Mouse (Mus musculus): ENCODE measurements around the gene Wdr38. TPM values are rescaled to one million over a fixed set of nuclear protein-coding genes. Genes with fewer than 3 reads are reported as not detected.
A peak's percentile ranks its signal among the peaks of the same experiment; 100 is the strongest.

Gene Wdr38
- polyA plus RNA-seq (2014; fragmentation: Nextera tagmentation; extraction: Ambion mirVana), result 0.75 and 0.96 TPM in 2 replicates

DNA sequence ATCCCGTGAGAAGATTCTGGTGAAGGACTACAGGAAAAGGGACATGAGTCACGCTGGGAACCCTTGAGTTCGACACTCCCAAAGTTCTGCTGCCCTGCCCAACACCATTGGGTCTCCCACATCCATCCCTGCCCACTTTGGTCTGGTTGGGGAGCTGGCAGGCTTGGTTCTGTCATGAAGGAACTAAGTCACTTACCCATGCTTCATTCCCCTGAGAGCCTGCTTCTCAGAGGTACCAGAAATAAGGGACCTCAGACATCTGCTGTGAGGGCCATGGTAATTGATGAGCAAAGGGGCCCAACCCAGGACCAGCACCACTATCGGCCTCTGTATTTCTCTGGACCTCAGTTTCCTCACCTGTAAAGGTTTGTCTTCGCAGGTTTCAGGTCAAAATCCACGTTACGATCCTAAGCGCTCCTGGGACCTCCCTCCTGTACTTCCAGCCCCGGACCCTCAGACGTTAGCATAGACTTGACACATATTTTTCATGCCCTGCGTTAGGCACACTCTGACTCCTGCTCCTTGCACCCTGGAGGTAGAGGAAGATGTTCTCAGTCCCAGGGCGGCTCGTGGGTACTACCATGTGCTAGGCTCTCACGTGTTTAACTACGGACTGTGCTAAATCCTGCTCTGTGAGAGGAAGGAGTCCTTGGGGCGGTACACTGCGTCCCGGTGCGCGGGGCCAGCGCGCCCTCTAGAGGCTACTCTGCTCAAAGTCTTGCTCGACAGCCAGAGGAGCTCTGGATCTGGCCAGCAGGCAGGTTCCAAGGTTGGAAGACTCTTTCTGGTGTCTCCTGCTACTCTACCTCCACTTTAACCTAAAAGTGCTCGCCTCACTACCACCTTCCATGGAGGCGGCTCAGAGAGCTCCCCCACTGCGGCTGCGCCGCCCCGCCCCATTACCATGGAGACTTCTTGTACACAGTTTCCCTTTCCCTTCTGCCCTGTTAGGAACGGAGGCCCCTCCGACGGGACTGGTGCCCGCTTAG lies at the start of gene Wdr38:
Wdr38 (plus strand) TSS at position 91 of the 989 bp plus-strand sequence.
- Histone ChIP-seq H3K27ac (replicated peaks in 1 of 2; ENCODE audit: control insufficient read depth in 1 of 2, insufficient read depth in 1 of 2, low read depth in 2 of 2, low read length in 2 of 2) (no peak within 1 kb of the TSS; a peak in 1 of 4 replicates), H3K4me2 (ENCODE audit: low read length) (peak within 1 kb of the TSS; percentile 72), H3K36me3 (ENCODE audit: control insufficient read depth, insufficient read depth, low read length) (peaks cover 33% of the 10 kb centered on the region), H3K27me3 (ENCODE audit: control insufficient read depth, insufficient read depth, low read length) (no peaks in the 10 kb centered on the region), H3K9me3 (ENCODE audit: control insufficient read depth, low read length) (no peaks in the 10 kb centered on the region), H3K9ac (ENCODE audit: low read length) (peak within 1 kb of the TSS; percentile 71), H3K4me3 (ENCODE audit: control insufficient read depth in 1 of 2, insufficient read depth in 1 of 2, low read depth in 1 of 2, low read length in 2 of 2) (peak within 1 kb of the TSS; percentile 34 to 44), H3K4me1 (ENCODE audit: control insufficient read depth in 2 of 2, insufficient read depth in 2 of 2, low read length in 2 of 2) (peaks cover 5 to 6% of the 10 kb centered on the region in 2 experiments)
- peak; percentile 87 for ATAC-seq (ENCODE audit: insufficient number of reproducible peaks, insufficient read depth, low FRiP score, low read depth)
- WGBS, result 10% methylated on average over 33 of the region's 33 CpGs

DNA sequence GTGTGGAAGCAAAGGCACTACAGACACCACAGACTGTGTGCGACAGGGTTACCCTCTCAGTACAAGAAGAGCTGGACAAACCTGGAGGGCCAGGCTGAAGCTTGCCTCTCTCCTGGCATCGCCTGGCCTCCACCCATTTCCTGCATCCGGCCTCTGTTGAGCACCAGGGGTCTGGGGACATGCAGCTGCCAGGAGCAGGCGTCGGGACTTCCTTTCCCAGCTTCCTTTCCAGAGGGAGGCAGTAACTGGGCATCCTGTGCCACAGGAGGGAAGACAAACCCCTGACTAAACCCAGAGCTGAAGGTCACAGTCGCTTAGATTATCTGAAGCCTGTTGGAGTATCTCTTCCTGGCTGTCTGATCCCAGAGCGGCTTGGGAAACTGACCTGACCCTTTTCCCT lies 49.7 kb upstream of the Wdr38 start:
- Histone ChIP-seq H3K27ac (replicated peaks in 1 of 2; ENCODE audit: control insufficient read depth in 1 of 2, insufficient read depth in 1 of 2, low read depth in 2 of 2, low read length in 2 of 2) (peak overlapping the region; percentile 31 to 44; a peak in 3 of 4 replicates), H3K9me3 (ENCODE audit: control insufficient read depth, low read length) (no peaks in the 10 kb centered on the region), H3K4me2 (ENCODE audit: low read length) (no peak overlapping the region), H3K4me3 (ENCODE audit: control insufficient read depth in 1 of 2, insufficient read depth in 1 of 2, low read depth in 1 of 2, low read length in 2 of 2) (no peak overlapping the region), H3K9ac (ENCODE audit: low read length) (no peak overlapping the region), H3K4me1 (ENCODE audit: control insufficient read depth in 2 of 2, insufficient read depth in 2 of 2, low read length in 2 of 2) (peaks cover 16 to 18% of the 10 kb centered on the region in 2 experiments), H3K27me3 (ENCODE audit: control insufficient read depth, insufficient read depth, low read length) (no peaks in the 10 kb centered on the region), H3K36me3 (ENCODE audit: control insufficient read depth, insufficient read depth, low read length) (no peaks in the 10 kb centered on the region)
- no peak for ATAC-seq (ENCODE audit: insufficient number of reproducible peaks, insufficient read depth, low FRiP score, low read depth)
- WGBS, result 53% methylated on average over 7 of the region's 7 CpGs

DNA sequence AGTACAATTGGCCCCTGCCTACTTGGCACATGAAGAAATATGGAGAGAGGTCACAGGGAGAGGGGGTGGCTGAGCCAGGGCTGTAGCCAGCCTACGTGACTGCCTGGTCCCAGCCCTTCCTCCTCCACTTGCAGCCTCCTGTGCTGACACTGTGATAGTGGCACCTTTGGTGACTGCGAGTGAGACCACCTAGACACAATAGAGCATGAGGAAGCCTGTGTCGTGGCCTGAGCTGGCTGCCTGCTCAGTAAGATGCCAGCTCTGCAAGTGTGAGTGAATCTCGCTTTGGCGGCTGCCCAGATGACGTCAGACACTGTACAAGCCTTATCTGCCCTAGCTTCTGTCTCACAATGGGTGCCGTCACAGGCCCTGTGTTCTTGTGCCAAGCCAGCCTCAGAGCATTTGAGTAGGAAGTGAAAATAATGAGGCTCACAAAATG lies 47.0 kb upstream of the Wdr38 start:
- Histone ChIP-seq H3K4me2 (ENCODE audit: low read length) (peak overlapping the region; percentile 42), H3K9me3 (ENCODE audit: control insufficient read depth, low read length) (no peaks in the 10 kb centered on the region), H3K27me3 (ENCODE audit: control insufficient read depth, insufficient read depth, low read length) (no peaks in the 10 kb centered on the region), H3K4me3 (ENCODE audit: control insufficient read depth in 1 of 2, insufficient read depth in 1 of 2, low read depth in 1 of 2, low read length in 2 of 2) (0 out of 4 replicates have a peak overlapping the region, but pooled peaks of 1 of the 2 experiments have one; percentile 4), H3K36me3 (ENCODE audit: control insufficient read depth, insufficient read depth, low read length) (no peaks in the 10 kb centered on the region), H3K4me1 (ENCODE audit: control insufficient read depth in 2 of 2, insufficient read depth in 2 of 2, low read length in 2 of 2) (peaks cover 18 to 19% of the 10 kb centered on the region in 2 experiments), H3K27ac (replicated peaks in 1 of 2; ENCODE audit: control insufficient read depth in 1 of 2, insufficient read depth in 1 of 2, low read depth in 2 of 2, low read length in 2 of 2) (peak overlapping the region; percentile 77 to 83), H3K9ac (ENCODE audit: low read length) (peak overlapping the region; percentile 40)
- WGBS, result 10% methylated on average over 7 of the region's 7 CpGs
- peak; percentile 91 for ATAC-seq (ENCODE audit: insufficient number of reproducible peaks, insufficient read depth, low FRiP score, low read depth)

DNA sequence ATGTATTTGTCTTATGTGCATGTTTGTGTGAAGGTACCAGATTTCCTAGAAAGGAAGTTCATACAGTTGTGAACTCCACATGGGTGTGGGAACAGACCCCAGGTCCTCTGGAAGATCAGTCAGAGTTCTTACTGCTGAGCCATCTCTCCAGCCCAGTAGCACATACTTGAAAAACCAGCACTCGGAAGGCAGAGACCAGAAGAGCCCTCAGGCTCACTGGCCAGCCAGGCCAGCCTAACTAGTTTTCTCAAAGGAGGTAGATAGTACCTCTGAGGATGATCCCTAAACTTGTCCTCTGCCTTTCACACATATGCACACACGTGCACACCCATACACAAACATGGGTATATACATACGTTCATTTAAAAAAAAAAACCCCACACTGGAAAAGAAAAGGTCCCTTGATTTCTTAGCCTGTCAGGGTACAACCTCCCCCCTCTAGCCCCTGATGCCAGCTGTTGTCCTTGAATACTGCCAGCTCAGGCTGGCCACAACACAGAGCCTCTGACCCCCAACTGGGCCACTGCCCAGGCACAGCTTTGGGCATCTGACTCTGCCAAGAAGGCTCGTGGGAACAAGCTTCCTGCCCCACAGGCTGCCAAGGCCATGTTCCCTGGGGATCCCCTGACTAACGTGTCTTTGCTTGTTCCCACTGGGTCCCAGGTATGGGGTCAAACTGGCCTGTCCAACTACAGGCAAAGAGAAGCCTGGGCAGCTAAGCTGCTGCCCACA lies 44.0 kb upstream of the Wdr38 start:
- no peak overlapping the region for H3K9ac ChIP-seq (ENCODE audit: low read length)
- WGBS, result 60% methylated on average over 5 of the region's 5 CpGs
- peaks cover 15% of the 10 kb centered on the region in 2 experiments for H3K4me1 ChIP-seq (ENCODE audit: control insufficient read depth in 2 of 2, insufficient read depth in 2 of 2, low read length in 2 of 2)
- no peaks in the 10 kb centered on the region for H3K27me3 ChIP-seq (ENCODE audit: control insufficient read depth, insufficient read depth, low read length)
- H3K9me3 ChIP-seq (ENCODE audit: control insufficient read depth, low read length), result no peaks in the 10 kb centered on the region
- H3K27ac ChIP-seq (replicated peaks in 1 of 2; ENCODE audit: control insufficient read depth in 1 of 2, insufficient read depth in 1 of 2, low read depth in 2 of 2, low read length in 2 of 2), result no peak overlapping the region
- H3K36me3 ChIP-seq (ENCODE audit: control insufficient read depth, insufficient read depth, low read length), result no peaks in the 10 kb centered on the region
- no peak overlapping the region for H3K4me3 ChIP-seq (ENCODE audit: control insufficient read depth in 1 of 2, insufficient read depth in 1 of 2, low read depth in 1 of 2, low read length in 2 of 2)
- H3K4me2 ChIP-seq (ENCODE audit: low read length), result no peak overlapping the region
- ATAC-seq (ENCODE audit: insufficient number of reproducible peaks, insufficient read depth, low FRiP score, low read depth), result no peak

DNA sequence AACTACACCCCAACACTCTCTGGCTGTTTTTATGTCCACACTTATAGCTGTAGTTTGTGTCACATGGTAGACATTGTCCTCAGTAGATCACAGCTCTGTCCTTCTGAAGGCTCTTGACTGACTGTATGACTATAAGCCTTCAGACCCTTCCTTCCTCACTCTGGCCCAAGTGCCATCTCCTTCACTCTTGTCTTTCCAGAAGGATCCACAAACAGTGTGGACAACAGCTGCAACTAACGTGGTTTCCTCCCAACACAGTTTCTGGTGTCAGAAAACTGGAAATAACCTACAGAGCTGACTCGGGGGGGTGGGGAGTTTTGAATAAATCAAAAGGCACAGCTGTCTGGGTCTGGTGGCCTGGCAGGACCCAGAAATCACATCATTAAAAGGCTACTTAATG lies 41.2 kb upstream of the Wdr38 start:
- no peak for ATAC-seq (ENCODE audit: insufficient number of reproducible peaks, insufficient read depth, low FRiP score, low read depth)
- no peak overlapping the region for H3K4me2 ChIP-seq (ENCODE audit: low read length)
- no peak overlapping the region for H3K27ac ChIP-seq (replicated peaks in 1 of 2; ENCODE audit: control insufficient read depth in 1 of 2, insufficient read depth in 1 of 2, low read depth in 2 of 2, low read length in 2 of 2)
- no peaks in the 10 kb centered on the region for H3K36me3 ChIP-seq (ENCODE audit: control insufficient read depth, insufficient read depth, low read length)
- 76% methylated on average over 2 of the region's 2 CpGs for WGBS
- H3K9me3 ChIP-seq (ENCODE audit: control insufficient read depth, low read length), result no peaks in the 10 kb centered on the region
- H3K4me3 ChIP-seq (ENCODE audit: control insufficient read depth in 1 of 2, insufficient read depth in 1 of 2, low read depth in 1 of 2, low read length in 2 of 2), result no peak overlapping the region
- no peak overlapping the region for H3K9ac ChIP-seq (ENCODE audit: low read length)
- H3K4me1 ChIP-seq (ENCODE audit: control insufficient read depth in 2 of 2, insufficient read depth in 2 of 2, low read length in 2 of 2), result peaks cover 2 to 4% of the 10 kb centered on the region in 2 experiments
- H3K27me3 ChIP-seq (ENCODE audit: control insufficient read depth, insufficient read depth, low read length), result no peaks in the 10 kb centered on the region

DNA sequence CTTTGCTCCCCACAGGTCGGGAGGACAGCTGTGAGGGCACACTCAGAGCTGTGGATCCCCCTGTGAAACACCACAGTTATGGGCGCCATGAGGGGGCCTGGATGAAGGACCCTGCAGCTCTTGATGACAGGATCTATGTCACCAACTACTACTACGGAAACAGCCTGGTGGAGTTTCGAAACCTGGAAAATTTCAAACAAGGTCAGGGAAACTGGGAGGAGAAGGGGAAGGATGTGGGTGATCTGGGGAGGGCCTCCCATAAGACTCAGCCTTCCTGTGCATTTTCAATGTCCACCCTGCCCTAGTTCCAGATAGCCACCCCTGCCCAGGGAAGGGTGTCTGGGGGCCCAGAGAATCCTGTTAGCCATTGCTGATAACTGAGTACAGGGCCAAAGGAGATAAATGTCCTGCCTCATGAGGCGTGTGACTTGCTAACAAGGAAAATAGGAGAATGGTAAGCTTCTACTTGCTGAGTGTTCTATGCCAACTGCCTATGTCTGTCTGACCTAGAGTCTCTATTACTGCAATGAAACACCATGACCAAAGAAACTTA lies 39.5 kb upstream of the Wdr38 start:
- H3K9ac ChIP-seq (ENCODE audit: low read length), result no peak overlapping the region
- H3K36me3 ChIP-seq (ENCODE audit: control insufficient read depth, insufficient read depth, low read length), result no peaks in the 10 kb centered on the region
- no peaks in the 10 kb centered on the region for H3K9me3 ChIP-seq (ENCODE audit: control insufficient read depth, low read length)
- H3K27me3 ChIP-seq (ENCODE audit: control insufficient read depth, insufficient read depth, low read length), result no peaks in the 10 kb centered on the region
- H3K27ac ChIP-seq (replicated peaks in 1 of 2; ENCODE audit: control insufficient read depth in 1 of 2, insufficient read depth in 1 of 2, low read depth in 2 of 2, low read length in 2 of 2), result no peak overlapping the region
- no peak for ATAC-seq (ENCODE audit: insufficient number of reproducible peaks, insufficient read depth, low FRiP score, low read depth)
- H3K4me1 ChIP-seq (ENCODE audit: control insufficient read depth in 2 of 2, insufficient read depth in 2 of 2, low read length in 2 of 2), result peaks cover 0 to 3% of the 10 kb centered on the region in 2 experiments; a peak in 1 of 4 replicates
- H3K4me2 ChIP-seq (ENCODE audit: low read length), result no peak overlapping the region
- H3K4me3 ChIP-seq (ENCODE audit: control insufficient read depth in 1 of 2, insufficient read depth in 1 of 2, low read depth in 1 of 2, low read length in 2 of 2), result no peak overlapping the region
- 64% methylated on average over 5 of the region's 5 CpGs for WGBS

DNA sequence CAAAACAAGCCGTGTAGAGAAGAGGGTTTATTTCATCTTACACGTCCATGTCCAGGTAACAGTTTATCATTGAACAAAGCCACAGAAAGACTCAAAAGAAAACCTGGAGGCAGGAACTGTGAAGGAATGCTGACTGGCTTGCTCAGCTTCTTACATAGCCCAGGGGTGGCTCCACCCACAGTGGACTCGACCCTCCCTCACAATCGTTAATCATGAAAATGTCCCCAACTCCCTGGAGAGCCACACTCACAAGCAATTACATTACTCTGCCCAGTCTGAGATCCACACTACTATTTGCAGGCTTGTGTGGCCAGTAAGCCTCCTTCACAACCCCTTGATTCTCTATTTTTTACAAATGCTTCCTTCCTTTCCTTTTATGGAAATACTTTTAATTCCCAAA lies 33.1 kb upstream of the Wdr38 start:
- H3K27me3 ChIP-seq (ENCODE audit: control insufficient read depth, insufficient read depth, low read length), result no peaks in the 10 kb centered on the region
- ATAC-seq (ENCODE audit: insufficient number of reproducible peaks, insufficient read depth, low FRiP score, low read depth), result no peak
- H3K27ac ChIP-seq (replicated peaks in 1 of 2; ENCODE audit: control insufficient read depth in 1 of 2, insufficient read depth in 1 of 2, low read depth in 2 of 2, low read length in 2 of 2), result no peak overlapping the region
- H3K36me3 ChIP-seq (ENCODE audit: control insufficient read depth, insufficient read depth, low read length), result no peaks in the 10 kb centered on the region
- no peak overlapping the region for H3K4me3 ChIP-seq (ENCODE audit: control insufficient read depth in 1 of 2, insufficient read depth in 1 of 2, low read depth in 1 of 2, low read length in 2 of 2)
- no peaks in the 10 kb centered on the region for H3K9me3 ChIP-seq (ENCODE audit: control insufficient read depth, low read length)
- H3K4me2 ChIP-seq (ENCODE audit: low read length), result no peak overlapping the region
- H3K9ac ChIP-seq (ENCODE audit: low read length), result no peak overlapping the region
- WGBS, result 37% methylated on average over 4 of the region's 4 CpGs
- H3K4me1 ChIP-seq (ENCODE audit: control insufficient read depth in 2 of 2, insufficient read depth in 2 of 2, low read length in 2 of 2), result no peaks in the 10 kb centered on the region

All from heart, embryonic 14.5 days (tissue).